Mouse (Mus musculus): ENCODE data around the gene Atf6.

- TF ChIP-seq EP300 (optimal IDR thresholded peaks at IDR 0.05) (no peak), CTCF (IDR thresholded peaks at IDR 0.05; ENCODE audit: low read depth) (peak; percentile 75)
Measured at GRCm38 (mm10) chr1:170900799-170901467, 33.4 kb upstream of the Atf6 start.

Measured in stomach, postnatal 0 days (tissue).